7 mouse cellular contexts compared by ENCODE assay signal in the genomic region with DNA sequence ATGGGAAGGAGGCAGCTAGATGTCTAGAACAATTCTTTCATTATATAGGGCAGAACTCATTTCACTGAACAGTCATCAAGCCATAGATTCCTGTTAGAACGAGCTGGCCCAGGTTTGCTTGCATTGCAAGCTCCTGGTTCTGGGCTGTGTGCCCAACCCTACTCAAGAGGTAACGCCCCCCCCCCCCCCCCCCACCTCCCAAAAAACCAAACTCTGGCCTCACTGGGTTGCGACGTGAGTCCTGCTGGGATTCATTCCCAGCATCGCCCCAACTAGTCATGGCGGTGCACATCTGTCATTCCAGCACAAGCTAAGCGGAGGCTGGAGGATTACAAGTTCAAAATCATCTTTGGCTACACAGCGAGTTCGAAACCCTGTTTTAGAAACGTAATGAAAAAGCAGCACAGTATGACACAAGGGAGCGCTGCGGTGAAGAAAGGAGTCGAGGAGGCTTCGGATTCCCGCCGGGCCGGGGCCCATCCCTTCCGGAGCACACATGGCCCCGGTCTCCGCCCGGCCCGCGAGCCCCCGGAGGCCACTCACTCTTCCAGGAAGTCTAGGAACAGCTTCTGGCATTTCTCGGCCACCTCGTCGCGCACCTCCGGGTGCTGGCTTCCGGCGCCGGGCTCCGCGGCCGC. TPM values are rescaled to one million over a fixed set of nuclear protein-coding genes. Genes with fewer than 3 reads are reported as not detected.
DNase-seq lines count a peak whose midpoint lies in the region; ATAC-seq and TF ChIP-seq lines count a peak whose summit lies in the region.

No protein-coding gene starts in this region.

- TF ChIP-seq CTCF in lung, adult 2 months (IDR thresholded peaks at IDR 0.05; ENCODE audit: insufficient read depth, low read length), result no peak

- H3K36me3 ChIP-seq in forebrain, embryonic 11.5 days (ENCODE audit: control insufficient read depth, insufficient read depth, low read length), result peaks cover 2% of the 10 kb centered on the region; the same call in 1 of the 2 replicates
- peaks cover 40% of the 10 kb centered on the region for H3K36me3 ChIP-seq in limb, embryonic 13.5 days
- peaks cover 16% of the 10 kb centered on the region for H3K36me3 ChIP-seq in midbrain, embryonic 16.5 days (ENCODE audit: control insufficient read depth, insufficient read depth, low read length)

- peak overlapping the region; percentile 79 for H3K4me3 ChIP-seq in lung, adult 2 months (replicated peaks; ENCODE audit: extremely low read depth, low read depth, low read length)
- peak overlapping the region; percentile 88 for H3K4me3 ChIP-seq in forebrain, embryonic 11.5 days (ENCODE audit: low read depth, low read length)
- peak overlapping the region; percentile 84 for H3K4me3 ChIP-seq in limb, embryonic 13.5 days
- H3K4me3 ChIP-seq in midbrain, embryonic 16.5 days (ENCODE audit: low read depth, low read length), result peak overlapping the region; percentile 71

- peak; percentile 81 for ATAC-seq in forebrain, embryonic 11.5 days (replicated peaks; ENCODE audit: low FRiP score)
- peak; percentile 82 for ATAC-seq in limb, embryonic 13.5 days (ENCODE audit: low FRiP score, low read depth)
- ATAC-seq in midbrain, embryonic 16.5 days, result peak; percentile 87

- under 1% methylated on average over 35 of the region's 35 CpGs for WGBS in lung, adult 2 months
- WGBS in forebrain, embryonic 11.5 days, result under 1% methylated on average over 35 of the region's 35 CpGs
- under 1% methylated on average over 31 of the region's 35 CpGs for WGBS in limb, embryonic 13.5 days
- 0% methylated on average over 35 of the region's 35 CpGs for WGBS in midbrain, embryonic 16.5 days

- DNase-seq in lung, adult 2 months, result no peak
- DNase-seq in lung, postnatal 25 days (ENCODE audit: low spot score), result no peak
- peak; percentile 85 for DNase-seq in ZHBTc4 (ENCODE audit: low read depth, low spot score)
- DNase-seq in forebrain, embryonic 11.5 days (ENCODE audit: low spot score), result no peak
- DNase-seq in adrenal gland, postnatal 10 days, result no peak

- no peaks in the 10 kb centered on the region for H3K27me3 ChIP-seq in forebrain, embryonic 11.5 days (ENCODE audit: control insufficient read depth, insufficient read depth, low read length)
- no peaks in the 10 kb centered on the region for H3K27me3 ChIP-seq in limb, embryonic 13.5 days
- no peaks in the 10 kb centered on the region for H3K27me3 ChIP-seq in midbrain, embryonic 16.5 days (ENCODE audit: control insufficient read depth, insufficient read depth, low read depth, low read length)

- no peaks in the 10 kb centered on the region for H3K9me3 ChIP-seq in forebrain, embryonic 11.5 days (ENCODE audit: control insufficient read depth, low read length)
- H3K9me3 ChIP-seq in limb, embryonic 13.5 days, result no peaks in the 10 kb centered on the region
- H3K9me3 ChIP-seq in midbrain, embryonic 16.5 days (replicated peaks; ENCODE audit: control insufficient read depth, low read length, poor library complexity, severe bottlenecking), result no peaks in the 10 kb centered on the region

- H3K4me2 ChIP-seq in forebrain, embryonic 11.5 days (ENCODE audit: low read depth, low read length, severe bottlenecking), result peak overlapping the region; percentile 62
- H3K4me2 ChIP-seq in limb, embryonic 13.5 days (replicated peaks), result peak overlapping the region; percentile 67
- peak overlapping the region; percentile 61 for H3K4me2 ChIP-seq in midbrain, embryonic 16.5 days (ENCODE audit: low read length)

- H3K4me1 ChIP-seq in lung, adult 2 months (ENCODE audit: control insufficient read depth, insufficient read depth, low read length), result peaks cover 8% of the 10 kb centered on the region
- 0 out of 2 replicates have a peak, but pooled peaks cover 2% of the 10 kb centered on the region for H3K4me1 ChIP-seq in forebrain, embryonic 11.5 days (replicated peaks; ENCODE audit: control insufficient read depth, insufficient read depth, low read length)
- H3K4me1 ChIP-seq in limb, embryonic 13.5 days, result peaks cover 24% of the 10 kb centered on the region
- peaks cover 8% of the 10 kb centered on the region for H3K4me1 ChIP-seq in midbrain, embryonic 16.5 days (ENCODE audit: control insufficient read depth, insufficient read depth, low read length)

- no peak for TF ChIP-seq POLR2A in lung, adult 2 months (IDR thresholded peaks at IDR 0.05; ENCODE audit: borderline replicate concordance, extremely low read depth, low read depth, low read length)

- H3K27ac ChIP-seq in forebrain, embryonic 11.5 days (ENCODE audit: low read depth, low read length), result peak overlapping the region; percentile 79
- H3K27ac ChIP-seq in limb, embryonic 13.5 days, result peak overlapping the region; percentile 96
- H3K27ac ChIP-seq in midbrain, embryonic 16.5 days (ENCODE audit: low read length), result peak overlapping the region; percentile 58; the same call in 1 of the 2 replicates

- peak overlapping the region; percentile 92 for H3K9ac ChIP-seq in forebrain, embryonic 11.5 days (ENCODE audit: low read length)
- peak overlapping the region; percentile 89 for H3K9ac ChIP-seq in limb, embryonic 13.5 days
- H3K9ac ChIP-seq in midbrain, embryonic 16.5 days (ENCODE audit: low read depth, low read length), result peak overlapping the region; percentile 65

RNA-seq across cellular contexts. Expression of a gene that starts 0.4 kb away (rescaled TPM):
- polyA plus RNA-seq in lung, adult 2 months (2012; rRNA removed), result 6.9 and 11.5 TPM in 2 replicates
- polyA plus RNA-seq in forebrain, embryonic 11.5 days (2014; fragmentation: Nextera tagmentation; extraction: Ambion mirVana), result 343 and 344 TPM in 2 replicates
- 225 and 231 TPM in 2 replicates for polyA plus RNA-seq in limb, embryonic 13.5 days (2015; fragmentation: Nextera tagmentation; extraction: Ambion mirVana)
- polyA plus RNA-seq in midbrain, embryonic 16.5 days (2015; fragmentation: Nextera tagmentation; extraction: Ambion mirVana), result 44.9 and 50.4 TPM in 2 replicates
- 10 to 100 TPM; 50.0 to 66.8 TPM for total RNA-seq in adrenal gland, postnatal 10 days (2021)

RNA-seq across cellular contexts. Expression of a gene that starts 30.9 kb away (rescaled TPM):
- polyA plus RNA-seq in lung, adult 2 months (2012; rRNA removed), result 0.09 and 0.17 TPM in 2 replicates
- 0.16 and 0.21 TPM in 2 replicates for polyA plus RNA-seq in forebrain, embryonic 11.5 days (2014; fragmentation: Nextera tagmentation; extraction: Ambion mirVana)
- 0.11 and 0.28 TPM in 2 replicates for polyA plus RNA-seq in limb, embryonic 13.5 days (2015; fragmentation: Nextera tagmentation; extraction: Ambion mirVana)
- polyA plus RNA-seq in midbrain, embryonic 16.5 days (2015; fragmentation: Nextera tagmentation; extraction: Ambion mirVana), result 0.05 and 0.50 TPM in 2 replicates
- total RNA-seq in adrenal gland, postnatal 10 days (2021), result under 1 TPM; 0.06 to 0.39 TPM

RNA-seq across cellular contexts. Expression of a gene that starts 58.1 kb away (rescaled TPM):
- 8.9 and 12.2 TPM in 2 replicates for polyA plus RNA-seq in lung, adult 2 months (2012; rRNA removed)
- polyA plus RNA-seq in forebrain, embryonic 11.5 days (2014; fragmentation: Nextera tagmentation; extraction: Ambion mirVana), result 116 and 130 TPM in 2 replicates
- 138 and 142 TPM in 2 replicates for polyA plus RNA-seq in limb, embryonic 13.5 days (2015; fragmentation: Nextera tagmentation; extraction: Ambion mirVana)
- polyA plus RNA-seq in midbrain, embryonic 16.5 days (2015; fragmentation: Nextera tagmentation; extraction: Ambion mirVana), result 123 and 124 TPM in 2 replicates
- total RNA-seq in adrenal gland, postnatal 10 days (2021), result 10 to 100 TPM; 81.5 to 92.3 TPM
